Mouse (Mus musculus) intestine, embryonic 16.5 days (tissue): ENCODE data around the gene Gm17571. TPM values are rescaled to one million over a fixed set of nuclear protein-coding genes. Genes with fewer than 3 reads are reported as not detected.

Experiments
- ATAC-seq: fragments of 200-750 bp; cut with Nextera tagmentation; 2 replicates; pipeline ENCODE4 v1.8.0; 2017; ENCODE audit warnings: moderate TSS enrichment, moderate library complexity
- H3K27ac ChIP-seq: fragments of 300-500 bp; sonication (generic); 2 replicates; pipeline ENCODE4 v1.5.1; 2014; ENCODE audit warnings: mild to moderate bottlenecking, low read length
- H3K27me3 ChIP-seq: fragments of 300-500 bp; sonication (generic); replicated peaks from 2 replicates; pipeline ENCODE4 v1.6.1; 2014; ENCODE audit warnings: low read length, control low read depth, mixed read lengths; ENCODE audit not compliant: control insufficient read depth, insufficient read depth
- H3K36me3 ChIP-seq: fragments of 300-500 bp; sonication (generic); 2 replicates; pipeline ENCODE4 v1.6.1; 2014; ENCODE audit warnings: low read length, control low read depth; ENCODE audit not compliant: control insufficient read depth, insufficient read depth
- H3K4me1 ChIP-seq: fragments of 300-500 bp; sonication (generic); 2 replicates; pipeline ENCODE4 v1.6.1; 2014; ENCODE audit warnings: low read length, control low read depth, mixed read lengths; ENCODE audit not compliant: control insufficient read depth, insufficient read depth
- H3K4me2 ChIP-seq: fragments of 300-500 bp; sonication (generic); 2 replicates; pipeline ENCODE4 v1.6.1; 2014; ENCODE audit warnings: low read depth, low read length, control low read depth
- H3K4me3 ChIP-seq: fragments of 300-500 bp; sonication (generic); 2 replicates; pipeline ENCODE4 v1.5.1; 2014; ENCODE audit warnings: mild to moderate bottlenecking, low read length
- H3K9ac ChIP-seq: fragments of 300-500 bp; sonication (generic); 2 replicates; pipeline ENCODE4 v1.6.1; 2014; ENCODE audit warnings: low read depth, low read length
- H3K9me3 ChIP-seq: fragments of 300-500 bp; sonication (generic); 2 replicates; pipeline ENCODE4 v1.6.1; 2016; ENCODE audit warnings: low read length, control low read depth; ENCODE audit not compliant: control insufficient read depth
- WGBS: fragments of 180-500 bp; shearing (Covaris S2); extraction: QIAGEN DNeasy Blood & Tissue Kit; methylation state at CpG from one replicate; pipeline ENCODE4 v1.1.7; 2014; 5-methylcytosine and 5-hydroxymethylcytosine counted together
- polyA plus RNA-seq: library from polyadenylated mRNA; unstranded; fragments of >200 nt; fragmentation: Nextera tagmentation; extraction: Ambion mirVana; gene quantifications from 2 replicates; pipeline ENCODE4 v1.2.1, GENCODE M21; 2015

The Gm17571 gene
- polyA plus RNA-seq, 1 experiment from 2014 or later: not detected

DNA sequence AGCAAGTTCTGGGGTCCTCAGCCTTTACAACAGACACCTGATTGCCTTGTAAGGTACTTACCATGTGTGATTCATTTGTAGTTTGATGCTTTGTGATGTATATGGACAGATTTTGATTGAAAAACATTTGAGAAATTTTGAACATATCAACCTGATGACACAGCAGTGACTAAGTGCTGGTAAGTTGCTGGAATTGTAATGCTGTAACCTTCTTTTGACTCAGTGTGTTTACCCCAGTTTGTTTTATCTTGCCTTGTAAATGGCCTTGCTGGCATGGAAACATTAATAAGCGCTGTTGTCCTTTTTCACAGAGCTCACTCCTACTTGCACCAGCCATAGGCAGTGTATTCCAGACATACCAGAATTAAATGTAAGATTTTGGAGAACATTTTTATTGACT lies 14.4 kb upstream of the Gm17571 start:
- WGBS: 93% methylated on average over 1 of the region's 1 CpGs
- Histone ChIP-seq H3K9ac (no peak overlapping the region), H3K4me1 (0 out of 2 replicates have a peak, but pooled peaks cover 4% of the 10 kb centered on the region), H3K27ac (no peak overlapping the region), H3K36me3 (no peaks in the 10 kb centered on the region), H3K4me3 (no peak overlapping the region), H3K4me2 (no peak overlapping the region), H3K9me3 (no peaks in the 10 kb centered on the region), H3K27me3 (no peaks in the 10 kb centered on the region)
- no peak for ATAC-seq

DNA sequence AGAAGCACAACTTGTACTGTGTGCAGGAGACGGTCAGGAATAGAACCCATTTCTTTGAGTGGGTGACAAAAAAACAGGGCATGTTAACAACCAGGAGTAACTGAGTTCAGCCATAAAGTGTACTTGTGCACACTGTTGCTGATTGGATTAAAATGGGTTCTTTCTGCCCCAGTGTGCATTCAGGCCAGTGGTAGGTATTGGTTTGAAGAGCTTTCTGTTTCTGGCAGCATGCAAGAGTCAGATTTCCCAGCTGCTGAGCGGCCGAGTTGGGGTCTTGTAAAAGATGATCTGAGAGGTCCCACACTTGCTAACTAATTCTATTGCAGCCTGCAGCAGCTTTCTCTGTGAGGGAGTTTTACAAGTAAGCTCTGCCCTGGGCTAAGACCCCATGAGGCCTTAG lies 13.5 kb upstream of the Gm17571 start:
- H3K27me3 ChIP-seq: no peaks in the 10 kb centered on the region
- ATAC-seq: no peak
- H3K9ac ChIP-seq: no peak overlapping the region
- H3K27ac ChIP-seq: no peak overlapping the region
- H3K9me3 ChIP-seq: no peaks in the 10 kb centered on the region
- H3K4me1 ChIP-seq: 0 out of 2 replicates have a peak, but pooled peaks cover 4% of the 10 kb centered on the region
- H3K4me3 ChIP-seq: no peak overlapping the region
- H3K36me3 ChIP-seq: no peaks in the 10 kb centered on the region
- 86% methylated on average over 3 of the region's 3 CpGs for WGBS
- no peak overlapping the region for H3K4me2 ChIP-seq

DNA sequence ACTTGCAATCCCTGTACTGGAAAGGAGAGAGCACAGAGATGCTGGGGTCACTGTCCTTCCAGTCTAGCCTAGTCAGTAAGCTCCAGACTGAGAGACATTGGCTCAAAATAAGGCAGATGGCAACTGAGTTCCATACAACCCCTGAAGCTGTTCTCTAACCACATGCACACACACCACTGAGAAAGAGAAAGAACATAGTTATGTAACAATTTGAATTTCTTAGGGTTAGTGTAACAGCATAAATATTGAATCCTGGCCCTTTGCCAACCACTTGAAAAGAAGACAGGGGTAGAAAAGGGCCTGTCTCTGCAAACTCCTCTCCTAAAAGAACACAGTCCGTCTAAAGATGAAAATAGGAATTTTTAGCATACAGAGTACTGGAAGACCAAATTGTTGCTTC lies 12.8 kb upstream of the Gm17571 start:
- Histone ChIP-seq H3K27me3 (no peaks in the 10 kb centered on the region), H3K9ac (no peak overlapping the region), H3K9me3 (no peaks in the 10 kb centered on the region), H3K4me3 (no peak overlapping the region), H3K4me1 (0 out of 2 replicates have a peak, but pooled peaks cover 6% of the 10 kb centered on the region), H3K27ac (no peak overlapping the region), H3K36me3 (no peaks in the 10 kb centered on the region), H3K4me2 (no peak overlapping the region)
- no peak for ATAC-seq
- 46% methylated on average over 1 of the region's 1 CpGs for WGBS

DNA sequence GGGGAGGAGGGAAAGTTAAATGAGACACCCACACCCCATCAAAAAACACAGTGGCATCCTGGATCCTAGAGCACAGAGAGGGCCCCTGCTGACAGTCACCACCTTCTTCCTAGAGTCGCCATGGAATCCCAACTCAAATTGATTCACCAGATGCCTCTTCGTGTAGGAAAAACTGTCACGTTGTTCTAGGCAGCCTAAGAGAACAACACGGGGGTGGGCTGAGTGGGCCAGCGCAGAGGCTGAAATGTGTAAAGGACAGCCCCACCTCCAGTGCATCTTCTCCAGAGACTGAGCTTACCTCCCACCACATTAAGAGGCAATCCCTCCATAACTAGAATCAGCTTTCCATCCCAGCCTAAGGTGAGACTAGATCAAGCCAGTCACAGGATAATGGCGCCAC lies 11.2 kb upstream of the Gm17571 start:
- 80% methylated on average over 6 of the region's 6 CpGs for WGBS
- Histone ChIP-seq H3K27me3 (no peaks in the 10 kb centered on the region), H3K36me3 (no peaks in the 10 kb centered on the region), H3K9me3 (no peaks in the 10 kb centered on the region), H3K9ac (no peak overlapping the region), H3K4me2 (no peak overlapping the region), H3K27ac (no peak overlapping the region), H3K4me3 (no peak overlapping the region), H3K4me1 (0 out of 2 replicates have a peak, but pooled peaks cover 6% of the 10 kb centered on the region)
- ATAC-seq: no peak

DNA sequence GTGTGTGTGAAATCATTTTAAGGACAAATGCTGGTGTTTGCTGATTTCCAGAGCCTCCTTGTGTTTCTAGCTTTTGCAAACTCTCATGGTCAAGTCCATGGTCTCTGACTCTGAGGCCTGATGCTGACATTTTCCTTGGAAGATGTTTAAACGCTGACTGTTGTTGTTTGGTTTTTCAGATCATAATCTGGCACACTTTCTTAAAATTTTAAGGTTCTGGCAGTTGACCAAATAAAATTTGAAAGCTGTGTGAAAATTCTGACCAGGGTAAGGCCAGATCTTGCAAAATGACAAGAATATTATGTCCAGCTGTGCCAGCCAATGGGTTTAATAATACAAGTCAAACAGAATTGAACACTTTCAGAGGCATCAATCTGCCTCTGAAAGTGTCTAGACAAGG lies 8.7 kb upstream of the Gm17571 start:
- no peak overlapping the region for H3K9ac ChIP-seq
- no peaks in the 10 kb centered on the region for H3K36me3 ChIP-seq
- no peak overlapping the region for H3K4me2 ChIP-seq
- no peaks in the 10 kb centered on the region for H3K9me3 ChIP-seq
- H3K4me3 ChIP-seq: no peak overlapping the region
- no peaks in the 10 kb centered on the region for H3K27me3 ChIP-seq
- no peak overlapping the region for H3K27ac ChIP-seq
- ATAC-seq: no peak
- H3K4me1 ChIP-seq: 0 out of 2 replicates have a peak, but pooled peaks cover 6% of the 10 kb centered on the region
- 47% methylated on average over 1 of the region's 1 CpGs for WGBS

DNA sequence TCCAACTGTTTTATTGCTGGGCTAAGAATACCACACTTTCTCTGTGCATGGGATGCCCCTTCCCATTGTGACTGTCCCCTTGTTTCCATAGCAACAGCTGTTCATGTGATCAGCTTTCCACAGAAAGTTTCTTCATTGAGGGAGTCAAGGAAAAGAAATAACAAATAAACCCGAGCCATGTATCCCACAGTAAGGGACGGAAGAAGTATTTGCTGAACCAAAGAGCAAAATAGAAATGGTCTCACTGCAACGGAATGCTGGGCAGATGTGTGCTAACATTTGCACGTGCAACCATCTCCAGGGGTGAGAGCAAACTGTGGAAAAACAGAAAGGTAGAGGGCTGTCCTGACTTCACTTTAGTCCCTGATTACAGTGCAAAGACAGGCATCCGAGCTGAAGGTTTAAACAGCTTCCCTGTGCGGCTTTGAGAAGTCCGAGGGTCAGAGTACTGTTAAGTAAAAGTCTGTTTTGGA lies 8.1 kb upstream of the Gm17571 start:
- Histone ChIP-seq H3K4me1 (0 out of 2 replicates have a peak, but pooled peaks cover 6% of the 10 kb centered on the region), H3K9me3 (no peaks in the 10 kb centered on the region), H3K9ac (no peak overlapping the region), H3K27me3 (no peaks in the 10 kb centered on the region), H3K4me2 (no peak overlapping the region), H3K4me3 (no peak overlapping the region), H3K36me3 (no peaks in the 10 kb centered on the region), H3K27ac (no peak overlapping the region)
- 23% methylated on average over 7 of the region's 7 CpGs for WGBS
- 0 out of 2 replicates have a peak, but pooled peaks have one; percentile 31 for ATAC-seq

DNA sequence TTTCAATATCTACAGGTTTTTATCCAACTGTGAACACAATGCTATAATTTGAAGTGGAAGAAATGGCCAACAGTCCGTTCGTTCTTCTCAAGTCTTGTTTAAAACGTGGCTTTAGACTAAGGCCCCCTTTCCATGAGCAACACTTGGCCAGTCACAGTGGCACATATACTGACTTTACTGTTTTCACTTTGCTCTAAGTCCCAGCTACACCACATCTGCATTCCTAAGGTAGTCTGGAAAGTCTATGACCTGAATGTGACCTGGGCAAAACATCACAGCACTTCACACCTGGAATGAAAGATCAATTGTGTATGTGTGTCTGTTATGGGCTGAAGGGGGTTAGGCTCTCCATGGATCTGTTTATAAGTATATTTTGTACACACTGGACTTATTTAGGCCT lies 2.2 kb upstream of the Gm17571 start:
- H3K4me2 ChIP-seq: no peak overlapping the region
- no peak overlapping the region for H3K9ac ChIP-seq
- H3K4me3 ChIP-seq: no peak overlapping the region
- no peaks in the 10 kb centered on the region for H3K9me3 ChIP-seq
- H3K4me1 ChIP-seq: no peaks in the 10 kb centered on the region
- no peak overlapping the region for H3K27ac ChIP-seq
- ATAC-seq: no peak
- no peaks in the 10 kb centered on the region for H3K36me3 ChIP-seq
- WGBS: 82% methylated on average over 3 of the region's 3 CpGs
- H3K27me3 ChIP-seq: no peaks in the 10 kb centered on the region

DNA sequence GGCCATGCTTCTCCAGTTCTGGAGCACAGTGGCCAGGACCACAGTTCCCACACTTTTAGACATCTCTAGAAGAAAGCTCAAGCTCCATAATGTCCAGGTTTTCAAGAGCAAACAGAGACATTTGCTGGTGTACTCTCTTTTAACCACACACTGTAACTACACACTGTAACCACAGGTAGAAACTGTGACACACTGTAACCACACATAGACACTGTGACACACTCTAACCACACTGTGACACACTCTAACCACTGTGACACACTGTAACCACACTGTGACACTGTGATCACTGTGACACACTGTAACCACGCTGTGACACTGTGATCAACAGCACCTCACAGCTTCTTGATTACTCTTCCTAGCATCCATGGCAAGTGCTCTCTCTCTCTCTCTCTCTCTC lies 317 bp downstream of the Gm17571 start:
- Histone ChIP-seq H3K4me3 (no peak overlapping the region), H3K4me1 (0 out of 2 replicates have a peak, but pooled peaks cover 5% of the 10 kb centered on the region), H3K4me2 (no peak overlapping the region), H3K27me3 (no peaks in the 10 kb centered on the region), H3K9ac (no peak overlapping the region), H3K36me3 (no peaks in the 10 kb centered on the region), H3K9me3 (no peaks in the 10 kb centered on the region), H3K27ac (no peak overlapping the region)
- ATAC-seq: no peak
- WGBS: 83% methylated on average over 1 of the region's 1 CpGs

DNA sequence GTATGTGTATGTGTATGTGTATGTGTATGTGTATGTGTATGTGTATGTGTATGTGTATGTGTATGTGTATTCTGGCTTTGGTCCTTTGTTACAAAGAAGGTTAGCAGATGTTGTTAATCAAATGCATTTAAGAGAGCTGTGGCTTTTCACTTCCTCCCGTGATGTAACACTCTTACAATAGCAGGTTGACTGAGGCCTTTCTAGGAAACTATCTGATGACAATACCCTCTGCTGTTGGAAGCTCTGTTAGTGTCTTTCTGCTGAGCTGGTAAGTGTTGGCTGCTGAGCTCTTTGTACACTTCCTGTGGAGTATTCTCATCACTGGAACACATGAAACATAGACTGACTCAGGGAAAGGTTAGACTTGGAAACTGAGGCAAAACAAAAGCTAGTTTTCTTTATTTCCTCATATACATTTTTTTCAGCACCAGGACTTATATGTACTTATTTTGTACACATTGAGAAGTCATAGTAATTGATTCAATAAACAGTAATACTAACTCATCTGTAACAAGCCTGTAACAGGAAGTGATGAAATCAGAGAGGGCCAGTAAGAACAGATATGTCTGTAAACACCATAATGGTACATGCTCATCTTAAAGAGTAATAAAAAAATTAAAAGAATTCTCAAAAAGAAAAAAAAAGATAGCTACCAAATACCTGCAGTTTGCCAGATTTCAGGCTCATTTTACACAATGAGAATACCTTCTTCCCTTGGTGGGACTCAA lies 2.9 kb downstream of the Gm17571 start:
- no peak overlapping the region for H3K4me2 ChIP-seq
- H3K27me3 ChIP-seq: no peaks in the 10 kb centered on the region
- no peak for ATAC-seq
- no peak overlapping the region for H3K4me3 ChIP-seq
- no peak overlapping the region for H3K9ac ChIP-seq
- no peaks in the 10 kb centered on the region for H3K9me3 ChIP-seq
- no peak overlapping the region for H3K27ac ChIP-seq
- WGBS: 62% methylated on average over 1 of the region's 1 CpGs
- 0 out of 2 replicates have a peak, but pooled peaks cover 5% of the 10 kb centered on the region for H3K4me1 ChIP-seq
- H3K36me3 ChIP-seq: no peaks in the 10 kb centered on the region
